Mouse (Mus musculus): ENCODE measurements around the gene Snai3.

Gene Snai3

DNA sequence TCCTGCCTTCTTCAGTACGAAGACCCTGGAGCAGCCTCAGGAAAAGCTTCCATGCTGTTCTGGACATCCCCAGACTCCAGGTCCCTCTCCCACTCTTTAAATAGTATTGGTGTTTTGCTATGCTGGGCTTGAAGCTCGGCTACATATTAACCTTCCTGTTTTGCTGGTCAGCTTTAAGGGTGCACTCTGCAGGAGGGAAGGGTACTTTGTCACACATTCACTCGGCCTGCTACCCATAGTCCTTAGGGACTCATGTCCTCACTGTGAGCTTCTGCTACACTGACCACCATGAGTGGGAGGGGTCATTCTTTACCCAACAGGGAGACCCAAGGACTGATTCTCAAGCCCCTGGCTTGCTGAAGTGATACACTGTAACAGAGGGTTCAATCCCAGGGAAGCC lies 29.9 kb downstream of the Snai3 start:
- DNase-seq (ENCODE audit: low spot score): no peak

DNA sequence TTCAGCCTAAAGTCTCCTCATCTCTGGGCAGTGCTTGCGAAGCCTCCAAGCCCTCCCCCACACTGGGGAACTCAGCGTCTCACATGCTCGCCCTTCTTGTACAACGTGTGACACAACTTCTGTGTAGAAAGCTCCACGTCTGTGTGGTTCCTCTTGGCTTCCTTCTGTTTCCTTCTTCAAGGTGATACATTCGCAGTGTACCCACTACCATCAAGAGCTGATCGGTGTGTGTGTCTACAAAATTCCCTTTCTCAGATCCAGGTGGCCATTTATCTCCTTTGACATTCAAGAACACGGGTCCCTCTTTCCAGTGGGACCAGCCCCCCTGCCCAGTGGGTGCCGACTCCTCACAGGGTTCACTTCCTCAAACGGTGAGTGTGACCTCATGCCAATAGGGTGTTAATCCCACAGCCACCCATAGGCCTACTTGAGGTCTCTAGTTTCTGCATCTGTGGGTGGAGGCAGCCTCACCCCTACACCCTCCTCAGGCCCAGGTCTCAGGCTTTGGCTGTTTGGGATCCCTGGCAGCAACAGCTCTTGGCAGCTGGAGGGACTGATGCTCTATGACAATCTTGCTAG lies 30.4 kb downstream of the Snai3 start:
- DNase-seq (ENCODE audit: low spot score): no peak

DNA sequence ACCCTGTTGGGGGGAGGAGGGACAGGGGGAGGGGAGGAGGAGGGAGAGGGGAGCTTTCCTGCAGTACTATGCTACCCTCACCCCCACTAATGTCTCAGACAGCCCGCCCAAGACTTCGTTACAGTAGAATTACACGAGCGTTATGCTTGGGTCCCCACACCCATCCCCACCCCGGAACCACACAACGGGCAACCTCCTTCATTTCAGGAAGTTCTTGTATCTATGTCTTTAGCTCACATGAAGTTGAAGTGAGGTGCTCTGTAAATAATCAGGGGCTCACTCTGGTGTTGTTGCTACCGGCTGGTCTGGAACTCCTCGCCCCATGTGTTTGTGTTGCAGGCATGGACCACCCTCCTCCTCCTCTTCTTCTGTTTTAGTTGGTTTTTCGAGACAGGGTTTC lies 32.4 kb downstream of the Snai3 start:
- DNase-seq (ENCODE audit: low spot score): no peak

DNA sequence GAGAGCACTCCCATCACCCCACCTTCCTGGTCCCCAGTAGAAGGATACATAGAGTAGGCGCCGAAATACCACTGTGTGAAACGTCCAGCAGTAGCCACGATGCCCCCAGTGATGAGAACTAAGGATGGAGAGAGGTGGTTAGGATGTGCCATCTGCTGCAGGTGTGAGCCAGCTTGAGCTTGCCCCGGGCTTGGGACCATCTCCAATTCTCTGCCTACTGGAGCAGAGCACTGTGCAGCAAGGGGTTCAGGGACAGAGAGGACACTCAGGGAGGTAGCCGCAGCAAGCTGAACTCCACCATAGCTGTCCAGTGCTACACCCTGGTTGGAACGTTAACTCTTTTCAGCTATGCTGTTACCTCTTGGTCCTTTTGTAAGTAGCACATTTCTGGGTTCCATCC lies 32.9 kb downstream of the Snai3 start:
- no peak for DNase-seq (ENCODE audit: low spot score)

DNA sequence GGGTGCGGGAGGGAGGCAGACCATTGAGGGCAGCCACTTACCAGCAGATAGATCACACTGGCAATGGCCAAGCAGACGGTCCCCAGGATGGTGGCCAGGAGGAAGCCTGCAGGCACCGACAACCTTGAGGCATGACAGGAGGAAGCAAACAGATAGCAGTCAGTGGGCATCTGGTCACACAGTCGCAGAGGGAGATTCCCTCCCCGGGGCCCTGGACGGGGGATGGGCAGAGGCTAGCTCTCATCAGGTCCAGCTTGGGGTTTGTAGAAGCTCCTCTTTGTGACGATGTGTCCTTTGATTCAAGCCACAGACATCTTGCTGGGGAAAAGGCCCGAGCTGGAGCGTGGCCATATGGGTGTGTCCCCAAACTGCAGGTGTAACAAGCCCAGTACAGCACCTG lies 34.4 kb downstream of the Snai3 start:
- DNase-seq (ENCODE audit: low spot score): no peak

DNA sequence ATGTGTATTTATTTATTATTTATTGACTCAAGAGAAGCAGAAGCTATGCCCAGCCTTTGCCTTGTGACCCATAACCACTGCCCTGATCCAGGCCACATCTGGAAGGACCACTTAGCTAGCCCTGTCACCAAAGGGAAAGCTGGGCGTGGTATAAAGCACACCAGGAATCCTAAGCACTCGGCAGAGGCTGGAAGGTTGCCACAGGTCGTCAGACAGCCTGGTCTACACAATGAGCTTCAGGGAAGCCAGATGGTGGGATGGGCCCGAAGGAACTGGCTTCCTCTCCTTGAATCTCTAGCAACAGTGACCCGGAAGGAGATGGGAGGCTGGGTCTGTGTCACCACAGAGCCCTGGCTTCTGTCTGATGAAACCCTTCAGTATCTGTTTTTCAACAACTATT lies 36.9 kb downstream of the Snai3 start:
- DNase-seq (ENCODE audit: low spot score): no peak

DNA sequence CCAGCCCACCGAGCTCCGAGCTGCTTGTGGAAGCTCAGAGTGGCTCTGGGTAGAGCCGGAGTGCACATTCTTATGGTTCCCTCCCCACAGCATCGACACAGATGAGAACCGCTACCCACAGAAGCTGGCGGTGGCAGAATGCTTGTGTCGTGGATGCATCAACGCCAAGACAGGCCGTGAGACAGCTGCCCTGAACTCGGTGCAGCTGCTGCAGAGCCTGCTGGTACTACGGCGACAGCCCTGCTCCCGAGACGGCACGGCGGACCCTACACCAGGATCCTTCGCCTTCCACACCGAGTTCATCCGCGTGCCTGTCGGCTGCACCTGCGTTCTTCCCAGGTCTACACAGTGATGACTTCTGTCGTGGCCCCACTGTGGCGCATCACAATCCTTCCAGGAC lies 37.3 kb downstream of the Snai3 start:
- no peak for DNase-seq (ENCODE audit: low spot score)

DNA sequence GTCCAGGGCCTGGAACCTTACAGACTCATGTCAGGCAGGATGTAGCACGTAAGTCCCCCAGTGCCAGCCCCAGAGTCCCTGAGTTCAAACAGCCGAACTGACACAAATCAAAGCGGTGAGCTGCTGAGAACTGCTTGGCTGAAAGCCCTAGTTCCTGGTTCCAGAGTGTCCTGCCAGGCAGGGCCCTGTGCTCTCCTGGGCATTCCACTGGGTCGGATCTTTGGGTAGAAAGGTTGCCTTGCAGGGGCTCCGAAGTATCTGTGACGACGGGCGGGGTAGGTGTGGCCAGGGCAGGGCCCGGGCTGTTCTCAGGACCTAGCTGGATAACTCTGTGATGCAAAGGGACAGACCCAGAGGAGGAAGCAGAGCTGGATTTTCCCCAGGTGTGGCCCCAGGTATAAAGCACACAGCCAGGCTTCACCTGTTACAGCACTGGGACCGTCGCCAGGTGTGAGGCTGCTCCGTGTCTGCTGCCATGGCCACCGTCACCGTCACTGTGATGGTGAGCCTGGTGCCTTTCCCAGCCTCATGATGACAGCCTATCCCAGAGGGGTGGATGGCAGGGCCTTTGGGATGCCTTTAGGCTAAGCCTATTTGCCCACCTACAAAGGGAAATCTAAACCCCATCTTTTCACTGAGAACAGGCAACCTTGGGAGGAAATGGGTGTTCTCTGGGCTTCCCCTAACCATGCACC lies 39.0 kb downstream of the Snai3 start, which contains the start of gene Il17c:
TSS of gene Il17c (plus strand) at position 645 of the 695 bp plus-strand sequence.
- DNase-seq (ENCODE audit: low spot score): no peak

DNA sequence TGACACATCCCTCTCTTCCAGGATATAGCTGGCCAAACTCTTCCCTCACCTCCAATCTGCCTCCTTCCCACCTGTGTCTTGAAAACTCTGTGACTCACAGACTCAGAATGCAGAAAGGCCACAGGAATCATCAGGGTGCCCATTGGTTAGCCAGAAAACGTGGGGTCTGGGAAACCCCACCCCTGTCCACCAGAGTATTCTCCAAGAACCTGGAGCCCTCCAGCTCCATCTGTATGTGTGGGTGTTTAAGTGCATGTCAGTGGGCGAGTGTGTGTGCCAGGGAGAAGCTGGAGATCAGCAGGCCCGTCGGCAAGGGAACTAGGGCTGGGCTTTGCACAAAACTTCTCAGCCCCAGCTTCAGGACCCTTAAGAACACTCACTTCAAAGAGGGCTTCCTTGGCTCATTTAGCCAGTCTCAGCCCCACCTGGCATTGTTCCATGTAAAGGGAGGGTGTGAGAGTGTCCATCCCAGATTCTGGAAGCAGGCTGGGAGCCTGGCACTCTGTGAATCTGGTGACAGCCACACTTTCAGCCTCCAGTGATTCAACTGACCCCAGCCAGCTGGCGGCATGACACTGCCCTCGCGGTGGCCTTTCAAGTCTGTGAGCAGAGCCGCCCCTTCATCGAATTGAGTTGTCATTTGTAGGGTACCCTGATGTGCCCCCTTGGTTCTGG lies 40.5 kb downstream of the Snai3 start:
- DNase-seq (ENCODE audit: low spot score): no peak

DNA sequence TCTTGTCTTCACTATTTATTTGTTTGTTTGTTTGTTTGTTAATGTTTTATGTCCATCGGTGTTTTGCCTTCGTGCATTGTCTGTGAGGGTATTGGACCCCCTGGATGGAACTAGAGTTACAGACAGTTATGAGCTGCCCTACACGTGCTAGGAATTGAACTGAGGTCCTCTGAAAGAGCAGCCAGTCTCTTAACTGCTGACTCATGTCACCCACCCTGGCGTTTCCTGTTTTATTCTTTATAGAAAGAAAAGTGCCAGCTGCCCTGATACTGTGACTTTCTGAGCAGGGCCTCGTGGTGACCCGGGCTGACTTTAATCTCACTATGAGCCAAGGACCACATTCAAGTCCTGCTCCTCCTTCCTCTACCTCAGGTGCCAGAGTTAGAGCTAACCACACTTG lies 45.0 kb downstream of the Snai3 start:
- no peak for DNase-seq (ENCODE audit: low spot score)

DNA sequence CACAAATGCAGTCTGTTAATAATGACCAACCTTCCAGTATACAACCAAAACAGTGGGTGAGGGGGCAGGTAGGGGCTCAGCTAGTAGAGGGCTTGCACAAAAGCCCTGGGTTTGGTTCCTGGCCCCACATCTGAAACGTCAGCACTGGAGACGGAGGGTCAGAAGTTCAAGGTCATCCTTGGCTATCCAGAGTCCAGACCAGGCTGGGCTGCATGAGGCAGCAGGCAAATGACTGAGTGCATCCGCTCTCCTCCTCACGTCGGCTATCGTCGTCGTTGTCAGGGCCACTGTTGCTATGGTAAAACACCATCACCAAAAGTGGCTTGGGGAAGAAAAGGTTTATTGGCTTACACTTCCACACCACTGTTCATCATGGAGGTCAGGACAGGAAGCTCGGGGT lies 46.2 kb downstream of the Snai3 start:
- DNase-seq (ENCODE audit: low spot score): no peak

DNA sequence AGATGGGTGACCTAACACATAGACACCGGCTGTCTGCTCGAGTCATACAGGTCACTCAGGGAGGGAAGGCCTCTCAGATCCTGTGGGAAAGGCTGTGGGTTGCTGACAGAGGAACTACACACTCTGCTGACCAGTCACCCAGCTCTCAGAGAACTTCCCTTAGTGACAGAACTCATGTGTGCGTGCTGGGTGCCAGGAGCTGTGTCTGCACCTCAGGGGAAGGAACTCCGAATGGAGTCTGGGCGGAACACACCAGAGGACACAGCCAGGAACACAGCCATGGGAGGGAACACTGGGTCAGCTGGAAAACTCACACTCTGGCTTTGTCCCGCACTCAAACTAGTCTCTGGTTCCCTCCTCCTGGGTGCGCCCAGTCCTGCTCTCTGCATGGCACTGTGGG lies 52.9 kb downstream of the Snai3 start:
- DNase-seq (ENCODE audit: low spot score): no peak

DNA sequence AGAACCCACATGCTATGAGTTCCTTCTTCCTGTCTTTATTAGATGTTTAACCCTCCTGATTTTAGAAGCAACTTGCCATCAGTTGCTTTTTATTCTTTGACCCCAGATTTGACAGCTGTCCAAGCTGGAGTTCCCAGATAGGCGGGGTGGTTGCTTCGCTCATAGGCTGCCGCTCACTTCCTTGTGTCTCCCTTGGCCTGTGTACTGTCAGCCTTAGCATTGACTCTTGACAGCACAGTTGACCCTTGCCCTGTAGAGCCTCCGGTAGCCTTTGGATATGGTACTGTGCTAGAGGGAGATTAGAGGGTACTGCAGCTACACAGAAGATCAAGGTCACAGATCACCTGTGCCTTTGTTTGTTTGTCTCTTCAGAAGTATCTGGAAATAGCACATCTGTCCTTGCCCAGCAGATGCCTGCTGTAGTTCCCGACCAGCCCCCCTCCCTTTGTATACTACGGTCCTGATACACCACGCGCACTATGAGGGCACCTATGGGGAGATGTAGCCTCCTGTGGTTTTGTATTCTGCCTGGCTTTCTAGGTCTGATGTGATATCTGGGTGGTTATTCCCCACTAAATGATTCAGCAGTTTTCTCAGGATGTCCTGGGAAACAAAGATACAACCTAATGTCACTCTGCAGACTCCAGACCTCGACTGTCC lies 55.3 kb downstream of the Snai3 start:
- no peak for DNase-seq (ENCODE audit: low spot score)
